Mouse (Mus musculus) v-Abl transformed pro-B cells (cell line): Measurements from ENCODE around the gene Lgi1.

ENCODE experiments used
- in situ Hi-C, 2 experiments: fragments of 400-800 bp; cut with MboI; formaldehyde crosslinking; loops; one replicate each; pipeline ENCODE4 v1.15.1; 2025; ENCODE audit not compliant: unreplicated experiment in 2 of 2

The Lgi1 gene

GRCm38 (mm10) chr19:38264505-38265500 is at the start of gene Lgi1:
Gene Lgi1, plus strand, starts transcription at chr19:38264536.
- in situ Hi-C loops: no loop called here

GRCm38 (mm10) chr19:38217696-38218095 is 46.6 kb upstream of the Lgi1 start:
- in situ Hi-C loops: loop anchor here in 1 of 2 experiments (25.0 kb wide), 1 partner anchor 655 kb away; the partner anchor contains the start of gene Exoc6

- in situ Hi-C loops: loop anchor here (10.0 to 25.0 kb wide), 3 partner anchors 169 to 661 kb away; partner anchors contain the start of genes Cep55 (in 1 of the 2) and Exoc6 (in 1 of the 2)
These were observed 40.9 kb upstream of the Lgi1 start for GRCm38 (mm10) chr19:38223356-38223904.

GRCm38 (mm10) chr19:38223905-38224684 is 40.2 kb upstream of the Lgi1 start, which contains the start of gene Fra10ac1:
Gene Fra10ac1, minus strand, starts transcription at chr19:38224156.
- in situ Hi-C loops: loop anchor here (10.0 to 25.0 kb wide), 3 partner anchors 169 to 662 kb away; partner anchors contain the start of genes Cep55 (in 1 of the 2) and Exoc6 (in 1 of the 2)

GRCm38 (mm10) chr19:38224685-38225060 is 39.7 kb upstream of the Lgi1 start:
- in situ Hi-C loops: loop anchor here (10.0 to 25.0 kb wide), 3 partner anchors 170 to 662 kb away; partner anchors contain the start of genes Cep55 (in 1 of the 2) and Exoc6 (in 1 of the 2)

GRCm38 (mm10) chr19:38228699-38229098 is 35.6 kb upstream of the Lgi1 start:
- in situ Hi-C loops: loop anchor here (10.0 kb wide), 2 partner anchors 174 to 274 kb away; partner anchors contain the start of gene Cep55 (in 1 of the 2)

- in situ Hi-C loops: no loop called here
These were observed 32.2 kb upstream of the Lgi1 start for GRCm38 (mm10) chr19:38232087-38232486.

GRCm38 (mm10) chr19:38232516-38232915 is 31.8 kb upstream of the Lgi1 start:
- in situ Hi-C loops: no loop called here

GRCm38 (mm10) chr19:38236526-38236925 is 27.8 kb upstream of the Lgi1 start:
- in situ Hi-C loops: no loop called here

GRCm38 (mm10) chr19:38237834-38238212 is 26.5 kb upstream of the Lgi1 start:
- in situ Hi-C loops: no loop called here

- in situ Hi-C loops: no loop called here
These were observed 26.0 kb upstream of the Lgi1 start for GRCm38 (mm10) chr19:38238213-38238951.

- in situ Hi-C loops: no loop called here
These were observed 22.0 kb upstream of the Lgi1 start for GRCm38 (mm10) chr19:38242314-38242852.

GRCm38 (mm10) chr19:38244748-38245147 is 19.6 kb upstream of the Lgi1 start:
- in situ Hi-C loops: no loop called here

GRCm38 (mm10) chr19:38245361-38246176 is 18.8 kb upstream of the Lgi1 start:
- in situ Hi-C loops: no loop called here

GRCm38 (mm10) chr19:38246177-38246622 is 18.1 kb upstream of the Lgi1 start:
- in situ Hi-C loops: no loop called here

GRCm38 (mm10) chr19:38249627-38250026 is 14.7 kb upstream of the Lgi1 start:
- in situ Hi-C loops: loop anchor here in 1 of 2 experiments (10.0 kb wide), 1 partner anchor 105 kb away; no protein-coding TSS in a partner anchor

- in situ Hi-C loops: loop anchor here in 1 of 2 experiments (10.0 kb wide), 1 partner anchor 101 kb away; no protein-coding TSS in a partner anchor
These were observed 10.5 kb upstream of the Lgi1 start for GRCm38 (mm10) chr19:38253796-38254195.

GRCm38 (mm10) chr19:38258651-38259065 is 5.7 kb upstream of the Lgi1 start:
- in situ Hi-C loops: loop anchor here (5.0 to 10.0 kb wide), 4 partner anchors 89 to 174 kb away; no protein-coding TSS in a partner anchor
